Mouse (Mus musculus) liver, adult (tissue): Measurements from ENCODE around the gene Zfp652.

Experiments
- GATA4 ChIP-seq: IDR thresholded peaks from 2 replicates; pipeline ENCODE4 v1.6.1; 2014; ENCODE audit warnings: mild to moderate bottlenecking, low read length; ENCODE audit not compliant: insufficient replicate concordance

Zfp652 gene

DNA sequence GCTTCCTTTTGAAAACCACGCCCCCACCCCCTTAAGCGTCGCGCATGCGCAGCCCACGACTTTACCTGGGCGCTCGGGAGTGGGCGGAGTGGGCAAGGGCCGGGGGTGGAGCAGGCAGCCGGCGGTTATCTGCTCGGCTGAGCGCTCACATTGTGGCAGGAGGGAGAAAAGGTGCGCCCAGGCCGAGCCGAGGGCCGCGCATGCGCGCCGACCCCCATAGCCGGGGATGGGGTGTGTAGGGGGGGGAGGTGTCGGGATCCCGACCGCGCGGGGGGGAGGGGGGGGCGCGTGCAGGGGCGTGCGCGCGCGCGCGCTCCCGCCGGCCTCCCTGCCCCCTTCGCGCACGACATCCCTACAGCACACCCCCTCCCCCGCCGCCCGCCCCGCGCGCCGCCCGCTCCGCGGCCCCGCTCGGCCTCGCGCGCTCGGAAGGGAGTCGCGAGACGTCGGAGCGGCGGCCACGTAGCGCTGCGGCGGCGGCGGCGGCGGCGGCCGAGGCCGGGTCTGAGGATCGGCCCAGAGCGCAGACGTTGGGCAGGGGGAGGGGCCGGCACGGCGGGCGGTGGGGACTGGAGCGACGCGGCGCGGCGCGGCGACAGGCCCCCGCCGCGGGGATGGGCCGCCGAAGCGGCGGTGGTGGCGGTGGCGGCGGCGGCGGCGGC lies at the start of gene Zfp652:
TSS of gene Zfp652 (plus strand) at position 111 of the 662 bp plus-strand sequence.
- peak; percentile 69; the same call in 1 of the 2 replicates for TF ChIP-seq GATA4

DNA sequence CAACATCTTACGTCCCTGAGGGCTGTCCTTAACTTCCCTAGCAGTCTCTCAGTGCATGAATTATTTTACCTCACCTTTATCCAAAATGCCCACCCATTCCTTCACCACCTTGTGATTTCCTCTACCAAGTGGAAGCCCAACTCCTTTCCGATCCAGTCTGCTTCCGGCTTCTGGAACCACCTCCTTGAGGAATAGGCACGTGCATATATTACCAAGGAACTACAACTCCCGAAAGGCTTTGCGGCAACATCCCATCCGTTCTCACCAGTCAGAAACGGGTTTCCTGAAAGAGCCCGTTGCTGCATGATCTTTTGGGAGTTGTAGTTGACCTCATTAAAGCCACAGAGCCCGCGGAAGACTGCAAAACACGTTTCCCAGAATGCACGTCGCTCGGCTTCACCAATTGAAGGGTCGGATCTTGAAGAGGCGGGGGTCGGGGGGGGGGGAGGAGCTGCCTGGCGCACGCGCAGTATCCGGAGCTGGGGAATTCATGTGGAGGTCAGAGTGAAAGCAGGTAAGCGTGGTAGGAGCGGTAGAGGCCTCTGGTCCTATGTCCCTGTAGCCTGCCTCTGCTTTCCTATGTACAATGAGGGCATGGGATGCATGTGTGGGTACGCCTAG lies 45.8 kb upstream of the Zfp652 start, which contains the start of gene Phb:
TSS of gene Phb (plus strand) at position 429 of the 621 bp plus-strand sequence.
- no peak for TF ChIP-seq GATA4

DNA sequence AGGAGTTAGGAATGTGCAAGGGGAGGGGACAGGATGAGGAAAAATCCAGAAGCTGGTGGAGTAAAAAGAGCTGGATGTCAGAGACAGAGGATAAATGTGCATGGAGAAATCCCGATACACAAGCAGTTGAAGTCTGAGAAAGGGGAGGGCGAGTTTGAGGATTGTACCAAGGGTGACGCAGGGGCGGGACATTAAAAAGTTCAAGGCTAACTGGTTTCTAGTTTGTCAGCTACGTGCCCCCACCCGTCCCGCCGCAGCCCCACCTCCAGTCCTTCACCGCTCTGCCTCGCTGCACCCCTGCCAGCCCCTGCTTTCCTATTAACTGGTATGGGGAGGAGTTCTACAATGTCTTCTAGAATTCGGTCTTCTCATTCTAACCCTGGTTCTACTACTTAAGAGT lies 45.3 kb upstream of the Zfp652 start:
- TF ChIP-seq GATA4: no peak

DNA sequence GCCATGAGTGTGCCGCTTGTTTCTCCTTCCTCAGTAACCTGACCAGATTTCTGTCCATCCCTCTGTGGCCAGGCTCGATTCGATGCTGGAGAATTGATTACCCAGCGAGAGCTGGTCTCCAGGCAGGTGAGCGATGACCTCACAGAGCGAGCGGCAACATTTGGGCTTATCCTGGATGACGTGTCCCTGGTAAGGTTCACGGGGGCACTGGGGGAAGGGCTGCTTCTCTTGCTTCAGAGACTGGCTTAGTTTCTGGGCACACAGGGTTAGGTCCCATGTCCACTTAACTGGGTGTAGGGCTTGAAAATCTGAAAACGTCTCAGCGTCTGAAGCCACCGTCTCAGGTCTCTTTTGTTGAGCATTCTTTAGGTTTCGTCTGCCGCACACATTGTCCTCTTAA lies 37.0 kb upstream of the Zfp652 start:
- no peak for TF ChIP-seq GATA4

DNA sequence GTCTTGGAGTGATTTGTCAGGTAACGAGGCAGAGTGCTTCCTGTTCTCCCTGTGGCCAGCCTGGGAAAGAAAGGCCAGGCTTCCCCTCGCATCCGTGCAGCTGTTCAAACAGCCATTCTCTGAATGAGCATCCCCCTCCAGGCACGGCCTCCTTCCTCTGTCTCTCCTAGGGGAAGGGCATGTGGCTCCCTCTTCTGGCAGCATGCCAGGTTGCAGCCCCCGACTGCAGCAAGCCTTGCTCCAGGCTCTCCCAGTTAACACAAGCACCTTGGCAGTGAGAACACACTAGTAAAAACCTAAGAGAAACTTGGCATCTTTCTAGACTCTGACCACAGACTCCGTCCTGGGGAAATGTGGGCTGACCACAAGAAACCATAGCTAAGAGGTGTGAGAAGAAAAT lies 36.2 kb upstream of the Zfp652 start:
- TF ChIP-seq GATA4: no peak

DNA sequence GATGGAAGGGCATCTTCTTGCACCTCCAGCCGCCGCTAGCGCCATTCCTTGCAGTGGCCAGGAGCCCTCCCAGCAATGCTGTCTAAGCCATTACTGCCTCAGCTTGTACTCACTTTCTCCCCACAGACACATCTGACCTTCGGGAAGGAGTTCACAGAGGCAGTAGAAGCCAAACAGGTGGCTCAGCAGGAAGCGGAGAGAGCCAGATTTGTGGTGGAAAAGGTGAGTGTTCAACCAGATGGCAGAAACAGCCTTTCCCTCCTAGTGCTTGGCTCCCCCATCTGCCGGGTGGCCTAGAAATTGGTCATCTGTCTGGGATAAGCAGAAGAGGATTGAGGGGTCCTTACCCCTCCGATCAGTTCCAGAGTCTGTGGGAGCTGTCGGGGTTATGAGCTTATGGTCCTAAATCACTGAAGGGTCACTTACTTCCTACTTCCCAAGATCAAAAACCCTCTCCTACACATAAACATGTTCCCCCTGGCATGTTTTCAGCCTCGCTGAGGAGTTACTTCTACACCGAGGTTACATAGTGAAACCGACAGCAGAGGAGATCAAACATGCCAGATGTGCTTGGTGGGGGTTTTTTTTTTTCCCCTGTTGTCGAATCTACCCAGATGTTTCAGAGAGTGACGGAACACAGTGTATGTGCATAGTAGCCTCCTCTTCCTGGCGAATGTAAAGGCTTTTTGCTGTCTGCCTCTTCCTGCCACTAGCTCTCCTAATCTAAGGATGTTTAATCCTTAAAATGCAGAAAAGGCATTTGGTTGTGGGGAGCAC lies 34.4 kb upstream of the Zfp652 start:
- no peak for TF ChIP-seq GATA4

DNA sequence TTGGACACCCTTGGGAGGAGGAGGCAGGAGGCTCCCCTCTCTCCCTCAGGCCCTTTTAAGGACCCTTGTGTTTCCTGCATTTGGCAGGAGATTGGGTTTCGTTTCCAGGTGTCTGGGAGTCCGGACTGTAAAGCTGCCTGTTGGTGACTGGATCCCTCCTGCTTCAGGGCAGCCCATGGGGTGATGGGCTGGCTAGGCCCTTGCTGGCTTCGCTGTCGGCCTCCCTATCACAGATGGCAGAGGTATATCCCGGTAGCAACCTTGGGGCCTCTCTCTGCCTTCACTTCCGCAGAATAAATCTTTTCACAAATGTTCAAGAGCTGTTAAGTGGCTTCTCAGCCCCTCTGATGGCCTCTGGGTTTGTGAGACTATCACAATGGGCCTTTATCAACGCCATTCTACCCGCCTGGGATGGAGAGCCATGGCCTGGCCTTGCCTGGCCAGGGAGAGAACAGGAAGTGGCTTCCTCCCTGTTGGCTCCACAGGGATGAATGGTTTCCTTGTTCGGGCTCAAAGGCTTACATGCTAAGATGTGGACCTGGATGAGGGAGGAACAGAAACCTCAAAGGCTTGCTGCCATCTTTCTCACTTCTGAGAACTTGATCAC lies 30.4 kb upstream of the Zfp652 start:
- no peak for TF ChIP-seq GATA4

DNA sequence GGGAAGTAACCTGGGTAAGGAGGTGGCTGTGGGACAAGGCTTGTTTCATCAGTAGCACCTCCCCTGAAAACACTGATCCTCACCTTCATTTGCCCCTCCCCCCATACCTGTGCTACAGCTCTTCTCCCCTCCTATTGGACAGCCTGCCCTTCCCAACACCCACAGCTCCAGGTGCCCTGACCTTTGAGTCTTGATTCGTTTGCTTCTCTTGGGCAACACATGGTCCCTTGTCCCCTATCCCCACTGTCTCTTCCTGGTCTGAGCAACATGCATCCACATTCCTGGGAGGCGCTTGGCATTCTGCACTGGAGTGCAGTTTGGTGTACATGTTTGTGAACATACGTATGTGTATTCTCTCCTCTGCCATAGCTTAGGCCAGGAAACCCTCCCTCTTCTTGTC lies 29.5 kb upstream of the Zfp652 start:
- no peak for TF ChIP-seq GATA4

DNA sequence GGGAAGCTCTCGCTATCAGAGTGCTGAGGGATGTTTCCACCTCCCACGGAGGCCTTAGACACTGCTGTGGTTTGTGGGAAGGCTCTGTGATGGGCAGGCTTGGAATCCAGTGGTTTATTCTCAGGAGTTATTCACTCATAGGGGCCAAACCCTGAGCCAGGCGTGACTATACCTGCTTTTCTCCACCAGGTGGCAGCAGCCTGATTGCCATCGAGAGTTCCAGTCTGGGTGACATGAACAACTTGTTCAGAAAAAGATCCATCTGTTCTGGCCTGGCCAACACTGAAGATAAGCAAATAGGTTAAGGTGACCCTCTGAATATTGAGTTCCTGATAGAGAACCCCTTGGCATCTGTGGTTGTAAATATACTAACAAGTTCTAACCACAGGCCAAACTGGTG lies 26.4 kb upstream of the Zfp652 start:
- TF ChIP-seq GATA4: no peak

DNA sequence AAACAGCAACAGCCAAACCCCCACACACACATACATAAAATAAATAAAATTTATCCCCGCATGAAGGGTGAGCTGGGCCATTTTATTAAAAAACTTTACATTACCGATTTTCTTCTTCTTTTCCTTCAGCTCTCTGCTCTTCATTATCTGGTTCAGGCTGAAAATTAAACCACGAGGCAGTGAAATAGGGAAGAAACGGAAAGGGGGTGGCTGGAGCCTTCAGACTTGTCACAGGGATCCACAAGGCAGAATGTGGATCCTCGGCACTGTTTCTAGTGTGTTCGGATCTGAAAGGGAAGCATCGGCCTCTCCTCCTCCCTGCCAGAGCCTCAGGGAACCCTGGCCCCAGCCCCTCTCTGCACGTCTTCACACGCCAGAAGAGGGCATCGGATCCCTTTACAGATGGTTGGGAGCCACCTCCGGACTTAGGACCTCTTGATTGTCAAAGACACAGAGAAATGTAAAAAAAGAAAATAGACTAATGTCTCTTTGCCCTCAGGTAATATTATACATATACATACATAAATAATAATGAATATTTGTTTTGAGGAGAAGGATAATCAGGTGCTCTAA lies 25.3 kb upstream of the Zfp652 start:
- TF ChIP-seq GATA4: no peak

DNA sequence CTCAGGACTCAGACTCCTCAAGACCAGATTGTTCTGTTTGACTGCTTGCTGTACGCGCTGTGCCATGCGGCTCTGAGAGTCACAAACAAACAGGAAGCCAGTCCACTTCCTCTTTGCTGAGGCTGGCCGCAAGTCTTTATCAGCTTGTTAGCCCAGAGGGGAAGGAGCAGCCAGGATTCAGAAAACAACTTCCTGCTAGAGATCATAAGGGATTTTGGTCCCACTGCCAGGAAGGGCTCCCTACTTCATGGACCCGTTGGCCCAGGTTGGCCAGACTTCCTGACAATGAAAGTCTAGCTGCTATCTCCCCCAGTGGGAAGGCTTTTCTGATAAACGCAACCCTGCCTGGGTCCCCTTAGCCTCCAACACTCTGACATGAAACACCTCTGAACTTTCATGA lies 24.0 kb upstream of the Zfp652 start:
- TF ChIP-seq GATA4: peak; percentile 98

DNA sequence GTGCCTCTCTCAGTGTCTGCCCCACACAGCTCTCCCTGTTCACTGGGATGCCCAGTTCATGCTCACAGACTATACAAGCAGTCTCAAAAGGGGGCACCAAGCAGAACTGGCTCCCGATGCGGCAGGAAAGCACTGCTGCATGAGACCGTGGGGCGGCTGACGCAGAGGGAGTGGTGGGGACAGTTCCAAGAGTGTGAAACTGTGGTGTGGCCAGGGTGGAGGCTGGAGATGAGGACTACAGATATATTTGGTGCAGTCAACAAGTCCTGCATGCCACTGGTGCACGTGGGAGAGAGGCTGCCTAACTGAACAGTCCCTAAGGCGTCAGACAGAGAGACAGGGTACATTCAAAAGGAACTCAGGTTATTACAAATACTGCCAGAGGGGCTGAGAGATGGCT lies 23.5 kb upstream of the Zfp652 start:
- no peak for TF ChIP-seq GATA4

DNA sequence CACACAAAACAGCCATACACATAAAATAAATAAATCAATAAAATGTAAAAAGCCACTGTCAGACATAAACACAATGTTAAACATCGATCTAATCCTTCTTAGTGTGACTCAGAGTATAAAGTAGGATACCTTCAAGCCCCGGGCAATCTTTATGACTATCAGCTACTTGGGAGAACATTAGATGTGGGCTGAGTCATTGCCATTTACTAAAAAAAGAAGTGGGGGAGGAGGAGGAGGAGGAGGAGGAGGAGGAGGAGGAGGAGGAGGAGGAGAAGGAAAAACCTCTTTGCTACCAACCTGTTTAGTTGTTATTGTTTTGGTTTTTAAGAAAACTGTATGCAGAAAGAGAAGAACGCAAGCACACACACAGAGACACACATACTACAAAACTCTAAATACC lies 22.9 kb upstream of the Zfp652 start:
- TF ChIP-seq GATA4: no peak

DNA sequence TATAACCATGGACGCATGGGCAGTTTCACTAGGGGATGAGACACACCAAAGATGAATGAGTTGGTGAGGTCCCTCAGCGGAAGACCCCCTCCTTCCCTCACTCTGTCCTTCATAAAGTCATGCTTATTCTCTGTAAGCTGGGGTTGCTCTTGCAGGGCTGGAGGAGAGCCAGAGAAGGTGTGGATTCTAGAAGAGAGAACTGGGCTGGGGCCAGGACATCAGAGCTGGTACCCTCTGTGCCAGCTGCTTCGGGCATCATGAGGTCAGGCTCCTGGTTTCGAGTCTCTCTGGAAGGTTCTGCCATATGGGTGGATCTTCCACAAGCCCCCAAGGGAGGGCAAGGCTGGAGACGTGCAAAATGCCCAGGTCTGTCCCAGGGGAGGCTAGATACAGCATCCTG lies 13.9 kb upstream of the Zfp652 start:
- no peak for TF ChIP-seq GATA4

DNA sequence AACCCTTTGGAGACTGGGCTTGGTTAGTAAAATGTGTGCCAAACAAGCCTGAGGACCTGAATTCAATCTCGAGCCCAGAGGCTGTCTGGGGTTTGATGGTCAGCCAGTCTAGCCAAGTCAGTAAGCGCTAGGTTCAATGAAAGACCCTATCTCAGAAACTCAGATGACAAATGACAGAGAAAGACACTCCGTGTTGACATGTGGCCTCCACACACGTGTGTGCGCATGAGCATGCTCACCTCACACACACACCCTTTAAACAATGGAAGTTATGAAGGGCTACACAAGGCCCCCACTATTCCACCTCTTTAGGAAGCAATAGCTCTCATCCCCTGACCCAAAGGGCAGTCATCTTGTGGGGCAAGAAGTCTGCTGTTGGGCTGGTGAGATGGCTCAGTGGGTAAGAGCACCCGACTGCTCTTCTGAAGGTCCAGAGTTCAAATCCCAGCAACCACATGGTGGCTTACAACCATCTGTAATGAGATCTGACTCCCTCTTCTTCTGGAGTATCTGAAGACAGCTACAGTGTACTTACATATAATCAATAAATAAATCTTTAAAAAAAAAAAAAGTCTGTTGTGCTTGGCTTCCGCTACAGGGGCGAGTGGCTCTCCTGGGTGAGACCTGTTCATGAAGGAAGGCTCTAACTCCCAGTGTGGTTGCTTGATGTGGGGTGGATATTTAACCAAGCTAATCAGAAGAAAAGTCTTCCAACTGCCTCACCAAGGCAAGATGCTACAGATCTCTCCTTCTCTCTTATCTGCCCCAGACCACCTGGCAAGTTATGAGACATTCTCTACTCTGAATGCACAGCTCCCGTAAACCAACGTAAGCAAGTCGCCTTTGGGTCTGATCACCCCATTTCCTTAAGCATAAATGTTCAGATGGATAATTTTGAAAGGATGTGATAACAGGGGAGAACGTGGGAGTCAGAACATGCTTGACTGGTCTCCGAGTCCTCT lies 11.4 kb upstream of the Zfp652 start:
- no peak for TF ChIP-seq GATA4
